Mouse (Mus musculus) urinary bladder, postnatal 10 days (tissue): ENCODE data around the gene Dgkg.

Experiments
- DNase-seq: peaks from one replicate; pipeline ENCODE4 v3.0.0; 2022; ENCODE audit warnings: low spot score

Dgkg gene

GRCm38 (mm10) chr16:22545799-22546198, 111.2 kb downstream of the Dgkg start:
- no peak for DNase-seq

GRCm38 (mm10) chr16:22545016-22545561, 111.9 kb downstream of the Dgkg start:
- no peak for DNase-seq

GRCm38 (mm10) chr16:22542691-22543141, 114.3 kb downstream of the Dgkg start:
- no peak for DNase-seq

- no peak for DNase-seq
Measured at GRCm38 (mm10) chr16:22539275-22539674, 117.7 kb downstream of the Dgkg start.

GRCm38 (mm10) chr16:22536581-22537160, 120.3 kb downstream of the Dgkg start:
- no peak for DNase-seq

- no peak for DNase-seq
Measured at GRCm38 (mm10) chr16:22533087-22533486, 123.9 kb downstream of the Dgkg start.

- DNase-seq = no peak
Measured at GRCm38 (mm10) chr16:22531834-22532233, 125.2 kb downstream of the Dgkg start.

- DNase-seq = no peak
Measured at GRCm38 (mm10) chr16:22531041-22531440, 126.0 kb downstream of the Dgkg start.

- no peak for DNase-seq
Measured at GRCm38 (mm10) chr16:22527499-22527939, 129.5 kb downstream of the Dgkg start.

- DNase-seq = no peak
Measured at GRCm38 (mm10) chr16:22526386-22526785, 130.6 kb downstream of the Dgkg start.

GRCm38 (mm10) chr16:22517431-22518384, 139.3 kb downstream of the Dgkg start:
- DNase-seq = no peak

GRCm38 (mm10) chr16:22515476-22515875, 141.5 kb downstream of the Dgkg start:
- no peak for DNase-seq

GRCm38 (mm10) chr16:22510861-22511637, 146.0 kb downstream of the Dgkg start:
- no peak for DNase-seq

- no peak for DNase-seq
Measured at GRCm38 (mm10) chr16:22508936-22509563, 148.0 kb downstream of the Dgkg start.

- DNase-seq = no peak
Measured at GRCm38 (mm10) chr16:22505656-22506055, 151.4 kb downstream of the Dgkg start.

GRCm38 (mm10) chr16:22504851-22505250, 152.2 kb downstream of the Dgkg start:
- no peak for DNase-seq

- no peak for DNase-seq
Measured at GRCm38 (mm10) chr16:22504049-22504448, 153.0 kb downstream of the Dgkg start.

GRCm38 (mm10) chr16:22503467-22503866, 153.6 kb downstream of the Dgkg start:
- DNase-seq = no peak

- DNase-seq = no peak
Measured at GRCm38 (mm10) chr16:22501855-22502254, 155.2 kb downstream of the Dgkg start.

GRCm38 (mm10) chr16:22500561-22500960, 156.5 kb downstream of the Dgkg start:
- DNase-seq = no peak

GRCm38 (mm10) chr16:22499951-22500350, 157.1 kb downstream of the Dgkg start:
- DNase-seq = no peak

- DNase-seq = no peak
Measured at GRCm38 (mm10) chr16:22499447-22499846, 157.6 kb downstream of the Dgkg start.
